Mouse (Mus musculus) heart, postnatal 14 days (tissue): ENCODE measurements around the gene Ivns1abp. TPM values are rescaled to one million over a fixed set of nuclear protein-coding genes. Genes with fewer than 3 reads are reported as not detected.
"Not testable (repeated sequence)": the region's sequence is repeated elsewhere in the genome, so short reads cannot be mapped to it uniquely, and the experiment has no call there.

ENCODE experiments used
- DNase-seq, 2 experiments: peaks; one replicate each; pipeline ENCODE4 v3.0.0; 2021 to 2022
- intact Hi-C: fragments of 180-260 bp; cut with DNase I; formaldehyde crosslinking; loops from one replicate; pipeline ENCODE4 v1.15.1; 2025
- long read RNA-seq, 2 experiments: library from polyadenylated mRNA; stranded (forward); transcript quantifications; one replicate each; pipeline ENCODE4 v2.0.0; 2021
- total RNA-seq, 2 experiments: library from RNA; stranded (reverse); gene quantifications; 2 replicates each; pipeline ENCODE4 v1.2.3; 2021

Gene Ivns1abp
- 100 to 1,000 TPM; 450 to 452 TPM for total RNA-seq
- long read RNA-seq, experiment 1, transcript Ivns1abp-201 (15 exons, 3,511 nt): major isoform, 299 of 528 reads
- long read RNA-seq, experiment 1, transcript Ivns1abp-203 (8 exons, 2,783 nt): minor isoform, 94 of 528 reads
- long read RNA-seq, experiment 1, transcript Ivns1abp-204 (15 exons, 3,315 nt): minor isoform, 40 of 528 reads
- long read RNA-seq, experiment 1, partial matches to known transcripts: 71 of 528 reads
- long read RNA-seq, experiment 1, other reads (novel, unspliced or antisense): 24 of 528 reads
- long read RNA-seq, experiment 2, transcript Ivns1abp-201 (15 exons, 3,511 nt): major isoform, 233 of 387 reads
- long read RNA-seq, experiment 2, transcript Ivns1abp-203 (8 exons, 2,783 nt): minor isoform, 36 of 387 reads
- long read RNA-seq, experiment 2, transcript Ivns1abp-204 (15 exons, 3,315 nt): minor isoform, 41 of 387 reads
- long read RNA-seq, experiment 2, partial matches to known transcripts: 32 of 387 reads
- long read RNA-seq, experiment 2, other reads (novel, unspliced or antisense): 45 of 387 reads

GRCm38 (mm10) chr1:151344283-151345108 lies at the start of gene Ivns1abp:
Ivns1abp (plus strand) TSS chr1:151344477.
- intact Hi-C loops: loop anchor here (2.0 to 5.0 kb wide), 4 partner anchors 57 to 264 kb away; no protein-coding TSS in a partner anchor
- peak; percentile 98 for DNase-seq

- intact Hi-C loops: no loop called here
- DNase-seq: no peak
Observed at GRCm38 (mm10) chr1:151295486-151295885, 48.8 kb upstream of the Ivns1abp start.

GRCm38 (mm10) chr1:151296621-151297020 lies 47.7 kb upstream of the Ivns1abp start:
- intact Hi-C loops: no loop called here
- DNase-seq: no peak

GRCm38 (mm10) chr1:151297025-151297424 lies 47.3 kb upstream of the Ivns1abp start:
- no peak for DNase-seq

GRCm38 (mm10) chr1:151297596-151297995 lies 46.7 kb upstream of the Ivns1abp start:
- DNase-seq: no peak
- intact Hi-C loops: no loop called here

More at GRCm38 (mm10) chr1:151297025-151297424, 47.3 kb upstream of the Ivns1abp start:
- intact Hi-C loops: no loop called here

GRCm38 (mm10) chr1:151301456-151301855 lies 42.8 kb upstream of the Ivns1abp start:
- intact Hi-C loops: no loop called here
- no peak for DNase-seq

GRCm38 (mm10) chr1:151301904-151302303 lies 42.4 kb upstream of the Ivns1abp start:
- DNase-seq: no peak
- intact Hi-C loops: no loop called here

- intact Hi-C loops: no loop called here
- no peak for DNase-seq
Observed at GRCm38 (mm10) chr1:151303265-151303664, 41.0 kb upstream of the Ivns1abp start.

- DNase-seq, intact Hi-C loops: not testable (repeated sequence)
Observed at GRCm38 (mm10) chr1:151305001-151305400, 39.3 kb upstream of the Ivns1abp start.

GRCm38 (mm10) chr1:151307059-151307458 lies 37.2 kb upstream of the Ivns1abp start:
- intact Hi-C loops: no loop called here
- no peak for DNase-seq

- intact Hi-C loops: no loop called here
Observed at GRCm38 (mm10) chr1:151307821-151308220, 36.5 kb upstream of the Ivns1abp start.

GRCm38 (mm10) chr1:151308508-151308907 lies 35.8 kb upstream of the Ivns1abp start:
- no peak for DNase-seq
- intact Hi-C loops: no loop called here

More at GRCm38 (mm10) chr1:151307821-151308220, 36.5 kb upstream of the Ivns1abp start:
- no peak for DNase-seq

- no peak for DNase-seq
- intact Hi-C loops: no loop called here
Observed at GRCm38 (mm10) chr1:151310511-151310910, 33.8 kb upstream of the Ivns1abp start.

- no peak for DNase-seq
- intact Hi-C loops: no loop called here
Observed at GRCm38 (mm10) chr1:151311379-151311778, 32.9 kb upstream of the Ivns1abp start.

GRCm38 (mm10) chr1:151319267-151319666 lies 25.0 kb upstream of the Ivns1abp start:
- intact Hi-C loops: no loop called here
- DNase-seq: no peak

- intact Hi-C loops: no loop called here
- no peak for DNase-seq
Observed at GRCm38 (mm10) chr1:151320408-151320807, 23.9 kb upstream of the Ivns1abp start.

GRCm38 (mm10) chr1:151325328-151325727 lies 18.9 kb upstream of the Ivns1abp start:
- intact Hi-C loops: no loop called here
- DNase-seq: no peak

- DNase-seq: no peak
- intact Hi-C loops: no loop called here
Observed at GRCm38 (mm10) chr1:151328341-151329097, 15.8 kb upstream of the Ivns1abp start.

- no peak for DNase-seq
- intact Hi-C loops: no loop called here
Observed at GRCm38 (mm10) chr1:151329601-151330000, 14.7 kb upstream of the Ivns1abp start.

- DNase-seq: no peak
- intact Hi-C loops: no loop called here
Observed at GRCm38 (mm10) chr1:151332819-151333218, 11.5 kb upstream of the Ivns1abp start.
